10 mouse cellular contexts compared by ENCODE assay signal in the genomic region with DNA sequence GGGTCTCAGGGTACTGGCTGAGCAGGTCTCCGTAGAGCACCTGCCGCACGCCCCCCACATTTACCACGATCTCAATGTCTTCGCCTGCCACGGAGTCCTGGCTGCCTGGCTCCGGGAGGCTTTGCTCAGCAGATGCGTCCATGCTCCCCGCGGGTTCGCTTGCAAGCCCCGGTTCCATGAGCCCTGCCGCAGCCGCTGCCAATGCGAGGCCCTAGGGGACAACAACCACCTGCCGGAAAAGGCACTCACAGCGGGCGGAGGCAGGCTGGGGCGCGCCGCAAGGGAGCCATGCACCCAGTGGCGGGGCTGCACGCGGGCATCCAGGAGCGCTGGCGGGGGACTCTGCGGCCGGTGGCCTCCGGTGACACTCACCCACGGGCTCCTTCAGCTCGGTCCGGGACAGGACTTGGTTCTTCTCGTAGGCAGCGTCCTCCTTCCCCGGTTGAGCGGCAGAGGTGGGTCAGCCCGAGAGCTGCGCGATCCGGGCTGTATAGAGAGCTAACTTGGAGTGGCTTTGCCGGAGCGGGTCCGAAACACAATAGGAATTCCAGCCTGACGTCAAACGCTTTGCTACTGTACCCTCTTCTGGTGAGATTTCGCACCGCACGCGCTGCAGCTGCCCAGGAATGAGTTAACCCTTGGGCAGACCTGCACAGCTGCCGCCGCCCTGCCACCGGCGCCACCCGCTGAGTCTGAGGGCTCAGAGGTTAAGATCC. TPM values are rescaled to one million over a fixed set of nuclear protein-coding genes. Genes with fewer than 3 reads are reported as not detected.
DNase-seq lines count a peak whose midpoint lies in the region; ATAC-seq lines count a peak whose summit lies in the region.
"Had no signal": no experiment of that assay in that cellular context is flagged by ENCODE, and none has a peak within 500 bp of the region (broad histone marks: within the 10 kb centered on the region; RNA-seq: fewer than 3 reads in every experiment).

No protein-coding gene starts in this region.

- ATAC-seq in frontal cortex, adult (ENCODE audit: low TSS enrichment): peak; percentile 44
- ATAC-seq in midbrain, embryonic 12.5 days (ENCODE audit: low FRiP score, low read depth): peak; percentile 86
- peak; percentile 16; the same call in 1 of the 2 replicates for ATAC-seq in stomach, embryonic 16.5 days (ENCODE audit: insufficient read depth, low FRiP score)

- peak overlapping the region; percentile 71 for H3K9ac ChIP-seq in midbrain, embryonic 12.5 days (replicated peaks)
- peak overlapping the region; percentile 47; the same call in 1 of the 2 replicates for H3K9ac ChIP-seq in stomach, embryonic 16.5 days (ENCODE audit: low read length)

- H3K27ac ChIP-seq in midbrain, embryonic 12.5 days (replicated peaks): no peak overlapping the region
- H3K27ac ChIP-seq in stomach, embryonic 16.5 days (ENCODE audit: low read length): no peak overlapping the region

- peaks cover 17% of the 10 kb centered on the region for H3K4me1 ChIP-seq in midbrain, embryonic 12.5 days
- peaks cover 4% of the 10 kb centered on the region for H3K4me1 ChIP-seq in stomach, embryonic 16.5 days (ENCODE audit: control insufficient read depth, insufficient read depth, low read length)

- peaks cover 43% of the 10 kb centered on the region for H3K27me3 ChIP-seq in midbrain, embryonic 12.5 days
- peaks cover 26% of the 10 kb centered on the region for H3K27me3 ChIP-seq in stomach, embryonic 16.5 days (ENCODE audit: control insufficient read depth, insufficient read depth, low read length)
- H3K27me3 ChIP-seq: CH12.LX had no signal

- intact Hi-C loops in gastrocnemius, postnatal 36 days (cut with DNase I): loop anchor here (5.0 kb wide), 1 partner anchor 46 kb away; no protein-coding TSS in a partner anchor
- intact Hi-C loops in left cerebral cortex, postnatal 4 days (cut with DNase I): loop anchor here (2.0 to 10.0 kb wide), 2 partner anchors 79 to 143 kb away; no protein-coding TSS in a partner anchor

- peak overlapping the region; percentile 62 for H3K4me3 ChIP-seq in midbrain, embryonic 12.5 days
- peak overlapping the region; percentile 51 for H3K4me3 ChIP-seq in stomach, embryonic 16.5 days (replicated peaks; ENCODE audit: low read length)

- DNase-seq in gastrocnemius, postnatal 10 days: peak; percentile 33
- DNase-seq in gastrocnemius, postnatal 36 days: no peak
- peak; percentile 58 for DNase-seq in adrenal gland, postnatal 14 days
- peak; percentile 2 for DNase-seq in kidney, adult 11 months
- peak; percentile 59 for DNase-seq in left cerebral cortex, postnatal 4 days

- peak overlapping the region; percentile 97 for H3K4me2 ChIP-seq in midbrain, embryonic 12.5 days (replicated peaks)
- H3K4me2 ChIP-seq in stomach, embryonic 16.5 days (ENCODE audit: low read depth, low read length): peak overlapping the region; percentile 94

- WGBS in midbrain, embryonic 12.5 days: under 1% methylated on average over 54 of the region's 54 CpGs
- WGBS in stomach, embryonic 16.5 days: 1% methylated on average over 54 of the region's 54 CpGs

- no peaks in the 10 kb centered on the region for H3K9me3 ChIP-seq in midbrain, embryonic 12.5 days
- H3K9me3 ChIP-seq in stomach, embryonic 16.5 days (replicated peaks; ENCODE audit: control insufficient read depth, low read length): no peaks in the 10 kb centered on the region

- no peaks in the 10 kb centered on the region for H3K36me3 ChIP-seq in midbrain, embryonic 12.5 days
- no peaks in the 10 kb centered on the region for H3K36me3 ChIP-seq in stomach, embryonic 16.5 days (ENCODE audit: control insufficient read depth, insufficient read depth, low read length)

RNA-seq across cellular contexts. Expression of a gene that starts 0.5 kb away (rescaled TPM):
- total RNA-seq in gastrocnemius, postnatal 10 days (2021): 1 to 10 TPM; 2.8 to 3.1 TPM
- 1 to 10 TPM; 2.2 to 2.9 TPM for total RNA-seq in gastrocnemius, postnatal 36 days (2021)
- total RNA-seq in adrenal gland, postnatal 14 days (2021): 0.23 and 0.30 TPM in 2 replicates
- total RNA-seq in left cerebral cortex, postnatal 4 days (2021): 10 to 100 TPM; 35.1 to 36.1 TPM
- 1.3 and 1.4 TPM in 2 replicates for polyA plus RNA-seq in midbrain, embryonic 12.5 days (2016; fragmentation: Nextera tagmentation; extraction: Ambion mirVana)
- polyA plus RNA-seq in stomach, embryonic 16.5 days (2015; fragmentation: Nextera tagmentation; extraction: Ambion mirVana): 0.34 and 0.50 TPM in 2 replicates
- total RNA-seq: CH12.LX; liver, adult 2 months had no signal
- polyA plus RNA-seq: liver, adult 2 months had no signal

Comparison
In these comparisons a context has a peak if more than half of its experiments do, and no peak if none do; other contexts are left out.
1. DNase-seq: peak in gastrocnemius, postnatal 10 days (single experiment), adrenal gland, postnatal 14 days (single experiment), kidney, adult 11 months (single experiment) and left cerebral cortex, postnatal 4 days (single experiment); none in gastrocnemius, postnatal 36 days (0 of 2).
2. ATAC-seq: peak in every context shown above with its lines; median percentile 86 in midbrain, embryonic 12.5 days; 44 in frontal cortex, adult; 16 in stomach, embryonic 16.5 days.
3. RNA of a gene that starts 0.5 kb away (total RNA-seq): 35.1 to 36.1 TPM in left cerebral cortex, postnatal 4 days; 2.8 to 3.1 TPM in gastrocnemius, postnatal 10 days, 2.2 to 2.9 TPM in gastrocnemius, postnatal 36 days and 0.23 to 0.30 TPM in adrenal gland, postnatal 14 days; every median in the first group is over 4 times any median in the second.